Mouse (Mus musculus) cortical plate, adult 2 months (tissue): ENCODE results near the gene Ptprm.

Experiments
- CTCF ChIP-seq: fragments of 200-500 bp; IDR thresholded peaks from 2 replicates; pipeline ENCODE4 v1.5.1; 2011; ENCODE audit warnings: mild to moderate bottlenecking, control low read depth, low read length; ENCODE audit not compliant: insufficient read depth; ENCODE audit errors: extremely low read depth
- POLR2A ChIP-seq: fragments of 200-500 bp; IDR thresholded peaks from 2 replicates; pipeline ENCODE4 v1.6.1; 2011; ENCODE audit warnings: mild to moderate bottlenecking, low read length, control low read depth; ENCODE audit not compliant: insufficient read depth; ENCODE audit errors: extremely low read depth

- TF ChIP-seq POLR2A, result no peak
- no peak for TF ChIP-seq CTCF
These were observed 194.6 kb downstream of the Ptprm start for GRCm38 (mm10) chr17:67159611-67160010.
